Mouse (Mus musculus) limb, embryonic 15.5 days (tissue): ENCODE measurements around the gene Gm44596. TPM values are rescaled to one million over a fixed set of nuclear protein-coding genes. Genes with fewer than 3 reads are reported as not detected.
A peak's percentile ranks its signal among the peaks of the same experiment; 100 is the strongest.

Source experiments
- ATAC-seq: fragments of 200-750 bp; cut with Nextera tagmentation; 2 replicates; pipeline ENCODE4 v1.8.0; 2017; ENCODE audit warnings: low read depth, moderate TSS enrichment; ENCODE audit not compliant: insufficient number of reproducible peaks, low FRiP score, low TSS enrichment
- H3K27ac ChIP-seq: fragments of 300-500 bp; sonication (generic); 2 replicates; pipeline ENCODE4 v1.5.1; 2015; ENCODE audit warnings: moderate library complexity, mild to moderate bottlenecking, inconsistent platforms
- H3K27me3 ChIP-seq: fragments of 300-500 bp; sonication (generic); 2 replicates; pipeline ENCODE4 v1.6.1; 2015; ENCODE audit warnings: inconsistent platforms
- H3K36me3 ChIP-seq: fragments of 300-500 bp; sonication (generic); 2 replicates; pipeline ENCODE4 v1.6.1; 2015; ENCODE audit warnings: inconsistent platforms
- H3K4me1 ChIP-seq: fragments of 300-500 bp; sonication (generic); 2 replicates; pipeline ENCODE4 v1.6.1; 2015; ENCODE audit warnings: inconsistent platforms
- H3K4me2 ChIP-seq: fragments of 300-500 bp; sonication (generic); 2 replicates; pipeline ENCODE4 v1.6.1; 2015; ENCODE audit warnings: mild to moderate bottlenecking, inconsistent platforms
- H3K4me3 ChIP-seq: fragments of 300-500 bp; sonication (generic); 2 replicates; pipeline ENCODE4 v1.5.1; 2015; ENCODE audit warnings: mild to moderate bottlenecking, inconsistent platforms
- H3K9ac ChIP-seq: fragments of 300-500 bp; sonication (generic); 2 replicates; pipeline ENCODE4 v1.6.1; 2015; ENCODE audit warnings: inconsistent platforms
- H3K9me3 ChIP-seq: fragments of 300-500 bp; sonication (generic); 2 replicates; pipeline ENCODE4 v1.6.1; 2016; ENCODE audit warnings: inconsistent platforms
- WGBS: fragments of 180-500 bp; shearing (Covaris S2); methylation state at CpG from one replicate; pipeline ENCODE4 v1.1.7; 2015; 5-methylcytosine and 5-hydroxymethylcytosine counted together
- polyA plus RNA-seq: library from polyadenylated mRNA; unstranded; fragments of >200 nt; fragmentation: Nextera tagmentation; extraction: Ambion mirVana; gene quantifications from 2 replicates; pipeline ENCODE4 v1.2.1, GENCODE M21; 2015

The Gm44596 gene
- polyA plus RNA-seq, 1 experiment from 2014 or later, result not detected

- Histone ChIP-seq H3K9ac (no peak overlapping the region), H3K27me3 (no peaks in the 10 kb centered on the region), H3K4me2 (no peak overlapping the region), H3K27ac (no peak overlapping the region), H3K36me3 (peaks cover 58% of the 10 kb centered on the region), H3K4me3 (no peak overlapping the region), H3K9me3 (no peaks in the 10 kb centered on the region), H3K4me1 (peaks cover 24% of the 10 kb centered on the region)
- 81% methylated on average over 5 of the region's 5 CpGs for WGBS
- no peak for ATAC-seq
Observed at GRCm38 (mm10) chr6:128435474-128435873, 60.2 kb downstream of the Gm44596 start.

- Histone ChIP-seq H3K27ac (no peak overlapping the region), H3K4me1 (peaks cover 24% of the 10 kb centered on the region), H3K9ac (peak overlapping the region; percentile 11; the same call in 1 of the 2 replicates), H3K36me3 (peaks cover 50% of the 10 kb centered on the region), H3K4me2 (peak overlapping the region; percentile 80), H3K4me3 (peak overlapping the region; percentile 98), H3K27me3 (no peaks in the 10 kb centered on the region), H3K9me3 (no peaks in the 10 kb centered on the region)
- no peak for ATAC-seq
- WGBS, result 90% methylated on average over 8 of the region's 8 CpGs
Observed at GRCm38 (mm10) chr6:128436356-128437005, 61.2 kb downstream of the Gm44596 start.

- H3K9me3 ChIP-seq, result no peaks in the 10 kb centered on the region
Observed at GRCm38 (mm10) chr6:128437288-128437687, 62.0 kb downstream of the Gm44596 start.

GRCm38 (mm10) chr6:128437731-128438316, 62.5 kb downstream of the Gm44596 start:
- no peaks in the 10 kb centered on the region for H3K27me3 ChIP-seq
- H3K9me3 ChIP-seq, result no peaks in the 10 kb centered on the region
- H3K4me2 ChIP-seq, result peak overlapping the region; percentile 80
- peak; percentile 71 for ATAC-seq
- H3K4me1 ChIP-seq, result peaks cover 24% of the 10 kb centered on the region
- WGBS, result under 1% methylated on average over 50 of the region's 52 CpGs
- peak overlapping the region; percentile 90 for H3K9ac ChIP-seq
- H3K27ac ChIP-seq, result peak overlapping the region; percentile 94
- peak overlapping the region; percentile 98 for H3K4me3 ChIP-seq
- H3K36me3 ChIP-seq, result peaks cover 37% of the 10 kb centered on the region

More at GRCm38 (mm10) chr6:128437288-128437687, 62.0 kb downstream of the Gm44596 start:
- Histone ChIP-seq H3K27me3 (no peaks in the 10 kb centered on the region), H3K27ac (peak overlapping the region; percentile 94), H3K36me3 (peaks cover 42% of the 10 kb centered on the region), H3K9ac (peak overlapping the region; percentile 90), H3K4me1 (peaks cover 24% of the 10 kb centered on the region), H3K4me2 (peak overlapping the region; percentile 80), H3K4me3 (peak overlapping the region; percentile 98)
- WGBS, result 2% methylated on average over 10 of the region's 10 CpGs
- ATAC-seq, result no peak

- WGBS, result under 1% methylated on average over 65 of the region's 67 CpGs
- Histone ChIP-seq H3K36me3 (peaks cover 31% of the 10 kb centered on the region), H3K9me3 (no peaks in the 10 kb centered on the region), H3K27ac (peak within 1 kb of the TSS; percentile 94), H3K4me1 (peaks cover 24% of the 10 kb centered on the region), H3K4me2 (peak within 1 kb of the TSS; percentile 80), H3K9ac (peak within 1 kb of the TSS; percentile 90), H3K4me3 (peak within 1 kb of the TSS; percentile 98), H3K27me3 (no peaks in the 10 kb centered on the region)
- peak; percentile 92 for ATAC-seq
Observed at GRCm38 (mm10) chr6:128438317-128438870, 63.1 kb downstream of the Gm44596 start, which contains the start of gene Fkbp4. Gene Fkbp4 (minus strand): TSS chr6:128438677.

GRCm38 (mm10) chr6:128438871-128439341, 63.6 kb downstream of the Gm44596 start:
- peaks cover 24% of the 10 kb centered on the region for H3K4me1 ChIP-seq
- ATAC-seq, result peak; percentile 47
- H3K9ac ChIP-seq, result peak overlapping the region; percentile 35; the same call in 1 of the 2 replicates
- peak overlapping the region; percentile 94 for H3K27ac ChIP-seq
- no peaks in the 10 kb centered on the region for H3K27me3 ChIP-seq
- 11% methylated on average over 18 of the region's 18 CpGs for WGBS
- peak overlapping the region; percentile 98 for H3K4me3 ChIP-seq
- H3K4me2 ChIP-seq, result peak overlapping the region; percentile 80
- no peaks in the 10 kb centered on the region for H3K9me3 ChIP-seq
- peaks cover 26% of the 10 kb centered on the region for H3K36me3 ChIP-seq

GRCm38 (mm10) chr6:128440238-128440637, 64.9 kb downstream of the Gm44596 start:
- WGBS, result 86% methylated on average over 2 of the region's 2 CpGs
- no peak for ATAC-seq
- H3K9me3 ChIP-seq, result no peaks in the 10 kb centered on the region
- peaks cover 13% of the 10 kb centered on the region for H3K36me3 ChIP-seq
- H3K27me3 ChIP-seq, result no peaks in the 10 kb centered on the region
- H3K9ac ChIP-seq, result no peak overlapping the region
- peaks cover 23% of the 10 kb centered on the region for H3K4me1 ChIP-seq
- H3K4me3 ChIP-seq, result no peak overlapping the region
- H3K27ac ChIP-seq, result no peak overlapping the region
- H3K4me2 ChIP-seq, result no peak overlapping the region

GRCm38 (mm10) chr6:128445761-128446535, 70.6 kb downstream of the Gm44596 start:
- no peak overlapping the region for H3K4me3 ChIP-seq
- H3K4me2 ChIP-seq, result 0 out of 2 replicates have a peak overlapping the region, but pooled peaks have one; percentile 10
- no peaks in the 10 kb centered on the region for H3K36me3 ChIP-seq
- H3K4me1 ChIP-seq, result 0 out of 2 replicates have a peak, but pooled peaks cover 2% of the 10 kb centered on the region
- no peak overlapping the region for H3K9ac ChIP-seq
- 15% methylated on average over 14 of the region's 14 CpGs for WGBS
- H3K27ac ChIP-seq, result no peak overlapping the region
- ATAC-seq, result no peak
- no peaks in the 10 kb centered on the region for H3K27me3 ChIP-seq
- no peaks in the 10 kb centered on the region for H3K9me3 ChIP-seq

- Histone ChIP-seq H3K4me2 (no peak overlapping the region), H3K9ac (no peak overlapping the region), H3K4me3 (no peak overlapping the region), H3K27me3 (no peaks in the 10 kb centered on the region), H3K36me3 (no peaks in the 10 kb centered on the region), H3K27ac (no peak overlapping the region), H3K9me3 (no peaks in the 10 kb centered on the region), H3K4me1 (peaks cover 2% of the 10 kb centered on the region; the same call in 1 of the 2 replicates)
- WGBS, result 93% methylated on average over 5 of the region's 5 CpGs
- no peak for ATAC-seq
Observed at GRCm38 (mm10) chr6:128447063-128447462, 71.8 kb downstream of the Gm44596 start.

GRCm38 (mm10) chr6:128455835-128456605, 80.7 kb downstream of the Gm44596 start:
- Histone ChIP-seq H3K36me3 (no peaks in the 10 kb centered on the region), H3K9me3 (no peaks in the 10 kb centered on the region), H3K4me2 (no peak overlapping the region), H3K4me3 (no peak overlapping the region), H3K9ac (no peak overlapping the region), H3K4me1 (no peaks in the 10 kb centered on the region; the same call in 1 of the 2 replicates), H3K27me3 (no peaks in the 10 kb centered on the region), H3K27ac (no peak overlapping the region)
- 62% methylated on average over 12 of the region's 12 CpGs for WGBS
- ATAC-seq, result no peak
